Mouse (Mus musculus) E14TG2a.4 (cell line): ENCODE measurements around the gene Mios.

Source experiments
- CTCF ChIP-seq: conservative IDR thresholded peaks from 2 replicates; pipeline ENCODE4 v1.5.1; 2014; ENCODE audit warnings: low read length
- NANOG ChIP-seq: IDR thresholded peaks from 2 replicates; pipeline ENCODE4 v1.6.1; 2014; ENCODE audit warnings: borderline replicate concordance, low read length, mixed read lengths
- POU5F1 ChIP-seq: IDR thresholded peaks from 2 replicates; pipeline ENCODE4 v1.6.1; 2014; ENCODE audit warnings: low read length, borderline replicate concordance

DNA sequence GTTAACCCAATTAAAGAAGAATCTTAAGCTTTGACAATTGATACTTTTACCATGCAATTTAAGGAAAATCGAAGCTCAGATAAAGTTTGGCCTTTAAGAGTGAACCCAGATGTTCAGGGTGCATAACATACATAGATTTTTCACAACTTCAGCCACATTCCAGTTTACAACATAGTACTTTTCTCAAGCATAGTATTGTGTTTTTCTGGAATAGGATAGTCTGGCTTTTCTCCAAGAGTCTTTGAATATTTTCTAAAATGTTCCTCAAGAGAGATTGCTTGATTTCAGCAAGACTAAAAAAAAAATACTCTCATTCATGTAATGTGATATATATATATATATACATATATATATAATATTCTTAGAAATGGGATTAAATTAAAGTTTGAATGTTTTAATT is 44.3 kb upstream of the Mios start:
- TF ChIP-seq CTCF (no peak), POU5F1 (no peak), NANOG (no peak)
